Mouse (Mus musculus) E14TG2a.4 (cell line): Measurements from ENCODE around the gene St6galnac3.

Experiments
- CTCF ChIP-seq: conservative IDR thresholded peaks from 2 replicates; pipeline ENCODE4 v1.5.1; 2014; ENCODE audit warnings: low read length
- POU5F1 ChIP-seq: IDR thresholded peaks from 2 replicates; pipeline ENCODE4 v1.6.1; 2014; ENCODE audit warnings: low read length, borderline replicate concordance

DNA sequence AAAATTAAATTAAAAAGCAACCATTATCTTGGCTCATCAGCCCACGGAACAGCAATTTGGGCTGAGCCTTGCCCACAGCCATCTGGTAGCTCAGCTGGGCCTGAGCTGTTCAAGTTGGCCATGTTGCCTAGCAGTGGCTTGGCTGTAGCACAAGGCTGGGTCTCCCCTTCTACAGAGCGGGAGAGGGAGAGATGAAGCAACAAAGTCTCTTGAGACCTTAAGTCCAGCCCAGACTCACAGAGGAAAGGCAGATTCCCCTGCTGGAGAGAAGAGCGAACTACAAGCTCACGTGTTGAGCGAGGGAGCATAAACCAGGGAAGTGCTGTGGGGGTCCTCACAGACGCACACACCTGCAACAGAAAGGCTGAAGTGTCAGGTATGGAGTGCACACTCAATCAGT is 126.3 kb downstream of the St6galnac3 start:
- peak; percentile 59 for TF ChIP-seq CTCF
- no peak for TF ChIP-seq POU5F1
